Mouse (Mus musculus) E14TG2a.4 (cell line): ENCODE data around the gene Mrap.

Experiments used
- H3K27me3 ChIP-seq: 2 replicates; pipeline ENCODE4 v1.6.1; 2014; ENCODE audit warnings: low read length, control low read depth; ENCODE audit not compliant: insufficient read depth
- H3K36me3 ChIP-seq: 2 replicates; pipeline ENCODE4 v1.6.1; 2014; ENCODE audit warnings: low read length, control low read depth; ENCODE audit not compliant: insufficient read depth
- H3K4me1 ChIP-seq: replicated peaks from 2 replicates; pipeline ENCODE4 v1.6.1; 2014; ENCODE audit warnings: low read depth, low read length, control low read depth
- H3K4me3 ChIP-seq: replicated peaks from 2 replicates; pipeline ENCODE4 v1.5.1; 2014; ENCODE audit warnings: mild to moderate bottlenecking, low read length
- H3K9me3 ChIP-seq: 2 replicates; pipeline ENCODE4 v1.6.1; 2014; ENCODE audit warnings: low read length, control low read depth
- CTCF ChIP-seq: conservative IDR thresholded peaks from 2 replicates; pipeline ENCODE4 v1.5.1; 2014; ENCODE audit warnings: low read length
- NANOG ChIP-seq: IDR thresholded peaks from 2 replicates; pipeline ENCODE4 v1.6.1; 2014; ENCODE audit warnings: borderline replicate concordance, low read length, mixed read lengths
- POU5F1 ChIP-seq: IDR thresholded peaks from 2 replicates; pipeline ENCODE4 v1.6.1; 2014; ENCODE audit warnings: low read length, borderline replicate concordance

The Mrap gene

DNA sequence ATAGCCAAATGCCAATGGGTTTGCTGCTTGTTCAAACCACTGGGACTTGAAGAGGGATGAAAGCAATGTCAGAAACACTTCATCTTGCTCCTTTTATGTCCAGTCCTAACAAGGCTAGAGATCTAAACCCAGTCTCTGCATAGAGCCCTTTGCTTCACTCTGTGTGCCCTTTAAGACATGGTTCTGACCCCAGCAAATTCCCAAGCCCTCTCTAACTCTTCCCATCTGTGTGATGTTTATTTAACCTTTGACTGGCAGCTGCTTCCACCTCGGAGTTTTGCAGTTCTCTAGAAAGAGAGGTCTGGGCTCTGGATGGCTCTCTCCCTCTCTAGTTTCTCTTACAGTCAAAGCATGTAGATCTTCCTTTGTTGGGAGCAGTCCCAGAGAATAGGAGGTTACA, 34.4 kb upstream of the Mrap start:
- Histone ChIP-seq H3K9me3 (peaks cover 22% of the 10 kb centered on the region), H3K27me3 (peaks cover 7% of the 10 kb centered on the region), H3K36me3 (no peaks in the 10 kb centered on the region), H3K4me3 (no peak overlapping the region), H3K4me1 (peaks cover 6% of the 10 kb centered on the region; the same call in 1 of the 2 replicates)
- TF ChIP-seq POU5F1 = no peak
- TF ChIP-seq CTCF = no peak
- no peak for TF ChIP-seq NANOG

DNA sequence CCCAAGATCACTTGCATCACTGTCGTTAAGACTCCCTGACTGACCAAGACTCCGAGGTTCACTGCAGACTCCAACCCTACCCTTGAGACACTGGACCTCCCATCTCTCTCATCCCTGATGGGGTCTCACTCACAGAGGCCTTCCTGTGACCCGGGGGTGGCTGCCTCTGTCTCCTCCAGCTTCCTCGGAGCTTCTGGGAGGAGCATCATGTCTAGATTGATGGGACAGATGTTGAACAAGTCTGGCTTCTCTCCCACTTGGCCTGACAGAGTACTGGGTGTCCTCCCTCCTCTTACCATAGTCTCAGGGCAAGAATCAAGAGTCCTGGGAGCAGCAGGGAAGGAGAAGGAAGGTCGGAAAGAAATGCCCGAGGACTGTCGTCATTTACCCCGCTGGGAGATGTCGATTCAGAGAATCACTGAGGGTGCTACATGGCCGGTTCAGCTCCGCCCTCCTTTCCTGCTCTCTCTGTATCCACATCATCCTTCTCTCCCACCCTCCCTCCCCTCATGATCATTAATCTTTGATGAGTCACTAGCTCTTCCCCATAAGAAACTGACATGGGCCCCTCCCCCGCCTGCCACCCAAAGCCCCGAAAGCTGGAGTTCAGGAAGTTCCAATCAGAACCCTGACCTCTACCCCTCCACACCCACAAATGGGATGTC, 33.7 kb upstream of the Mrap start:
- H3K36me3 ChIP-seq = no peaks in the 10 kb centered on the region
- no peak for TF ChIP-seq NANOG
- no peak for TF ChIP-seq POU5F1
- no peak for TF ChIP-seq CTCF
- peaks cover 22% of the 10 kb centered on the region for H3K9me3 ChIP-seq
- H3K4me1 ChIP-seq = peaks cover 6% of the 10 kb centered on the region; the same call in 1 of the 2 replicates
- H3K4me3 ChIP-seq = no peak overlapping the region
- H3K27me3 ChIP-seq = peaks cover 10% of the 10 kb centered on the region

DNA sequence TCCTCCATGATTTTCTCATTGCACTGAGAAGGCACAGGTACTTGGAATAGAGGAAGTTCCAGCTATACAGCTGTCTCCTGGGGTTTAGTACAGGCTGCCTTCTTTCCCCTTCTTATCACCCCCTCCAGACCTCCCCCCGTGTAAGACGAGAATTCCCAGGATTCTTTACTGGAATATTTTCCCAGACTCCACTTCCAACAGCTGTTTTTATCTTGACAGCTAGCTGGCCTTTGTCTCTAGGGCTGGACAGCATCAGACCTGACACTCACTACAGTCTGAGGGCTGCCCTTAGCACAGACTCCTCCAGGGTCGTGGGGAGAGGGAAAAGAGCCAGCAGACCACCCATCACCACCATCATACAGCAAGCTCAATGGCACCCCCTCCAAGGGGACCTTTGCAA, 31.7 kb upstream of the Mrap start:
- TF ChIP-seq POU5F1 (no peak), CTCF (no peak), NANOG (no peak)
- Histone ChIP-seq H3K4me1 (peaks cover 18% of the 10 kb centered on the region), H3K9me3 (peaks cover 17% of the 10 kb centered on the region), H3K27me3 (peaks cover 10% of the 10 kb centered on the region), H3K4me3 (no peak overlapping the region), H3K36me3 (no peaks in the 10 kb centered on the region)

DNA sequence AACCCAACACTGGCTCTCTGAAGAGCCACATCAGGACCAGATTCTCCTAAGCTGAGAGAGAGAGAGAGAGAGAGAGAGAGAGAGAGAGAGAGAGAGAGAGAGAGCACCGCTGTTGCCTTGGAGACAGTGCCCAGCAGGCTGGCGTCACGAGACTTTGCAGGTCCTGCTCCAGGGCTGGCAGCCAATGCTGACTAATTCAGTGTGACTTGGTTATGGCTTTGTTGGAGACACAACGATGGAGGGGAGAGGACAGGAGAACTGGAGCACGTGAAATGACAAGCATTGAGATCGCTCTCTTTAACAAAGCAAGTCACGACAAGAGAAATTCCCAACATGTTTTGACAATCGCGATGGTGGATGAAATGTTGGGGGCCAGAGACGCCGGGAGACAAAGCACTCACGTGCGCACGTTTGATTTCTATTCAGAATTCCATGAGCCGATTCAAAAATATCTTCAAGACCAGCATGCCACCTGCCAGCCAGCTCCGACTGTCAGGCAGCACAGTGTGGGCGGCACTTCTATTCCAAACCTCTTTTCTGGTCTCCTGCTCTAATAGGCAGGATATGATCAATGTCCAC, 28.2 kb upstream of the Mrap start:
- Histone ChIP-seq H3K4me3 (no peak overlapping the region), H3K36me3 (no peaks in the 10 kb centered on the region), H3K27me3 (peaks cover 9% of the 10 kb centered on the region; the same call in 1 of the 2 replicates), H3K9me3 (peaks cover 11% of the 10 kb centered on the region), H3K4me1 (peaks cover 41% of the 10 kb centered on the region)
- TF ChIP-seq CTCF (no peak), POU5F1 (no peak), NANOG (no peak)

DNA sequence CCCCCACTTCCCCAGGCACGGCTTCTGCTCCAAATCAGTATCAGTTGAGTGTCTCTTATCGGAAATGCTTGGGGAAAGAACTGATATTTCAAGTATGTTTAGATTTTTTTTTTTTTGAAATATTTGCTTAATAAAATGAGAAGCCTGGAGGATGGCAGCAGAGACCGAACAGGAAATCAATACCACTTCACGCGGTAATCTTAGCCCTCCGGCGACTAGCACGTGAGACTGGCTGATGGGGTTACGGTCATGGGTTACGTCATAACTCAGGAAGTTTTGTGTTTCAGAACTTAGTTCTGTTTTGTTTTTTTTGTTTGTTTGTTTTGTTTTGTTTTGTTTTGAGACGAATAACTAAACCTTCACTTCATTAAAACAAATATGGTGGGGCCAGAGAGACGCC, 27.7 kb upstream of the Mrap start:
- Histone ChIP-seq H3K4me3 (no peak overlapping the region), H3K27me3 (peaks cover 9% of the 10 kb centered on the region; the same call in 1 of the 2 replicates), H3K9me3 (peaks cover 13% of the 10 kb centered on the region), H3K4me1 (peaks cover 41% of the 10 kb centered on the region), H3K36me3 (no peaks in the 10 kb centered on the region)
- TF ChIP-seq NANOG (no peak), POU5F1 (no peak), CTCF (no peak)

DNA sequence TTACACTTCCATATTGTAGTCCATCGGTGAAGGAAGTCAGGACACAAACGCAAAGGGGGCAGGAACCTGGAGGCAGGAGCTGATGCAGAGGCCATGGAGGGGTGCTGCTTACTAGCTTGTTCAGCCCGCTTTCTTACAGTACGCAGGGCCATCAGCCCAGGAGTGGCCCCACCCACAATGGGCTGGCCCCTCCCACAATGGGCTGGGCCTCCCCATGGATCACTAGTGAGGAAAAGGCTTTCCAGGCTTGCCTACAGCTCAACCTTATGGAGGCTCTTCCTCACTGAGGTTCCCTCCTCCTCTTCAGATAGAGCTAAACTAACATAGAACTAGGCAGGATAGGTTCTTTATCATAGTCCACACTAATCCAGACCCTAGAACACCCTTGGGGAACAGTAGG, 14.0 kb upstream of the Mrap start:
- Histone ChIP-seq H3K36me3 (peaks cover 57% of the 10 kb centered on the region), H3K9me3 (no peaks in the 10 kb centered on the region), H3K4me3 (no peak overlapping the region), H3K4me1 (peaks cover 45% of the 10 kb centered on the region), H3K27me3 (no peaks in the 10 kb centered on the region)
- TF ChIP-seq CTCF (no peak), POU5F1 (no peak), NANOG (no peak)

DNA sequence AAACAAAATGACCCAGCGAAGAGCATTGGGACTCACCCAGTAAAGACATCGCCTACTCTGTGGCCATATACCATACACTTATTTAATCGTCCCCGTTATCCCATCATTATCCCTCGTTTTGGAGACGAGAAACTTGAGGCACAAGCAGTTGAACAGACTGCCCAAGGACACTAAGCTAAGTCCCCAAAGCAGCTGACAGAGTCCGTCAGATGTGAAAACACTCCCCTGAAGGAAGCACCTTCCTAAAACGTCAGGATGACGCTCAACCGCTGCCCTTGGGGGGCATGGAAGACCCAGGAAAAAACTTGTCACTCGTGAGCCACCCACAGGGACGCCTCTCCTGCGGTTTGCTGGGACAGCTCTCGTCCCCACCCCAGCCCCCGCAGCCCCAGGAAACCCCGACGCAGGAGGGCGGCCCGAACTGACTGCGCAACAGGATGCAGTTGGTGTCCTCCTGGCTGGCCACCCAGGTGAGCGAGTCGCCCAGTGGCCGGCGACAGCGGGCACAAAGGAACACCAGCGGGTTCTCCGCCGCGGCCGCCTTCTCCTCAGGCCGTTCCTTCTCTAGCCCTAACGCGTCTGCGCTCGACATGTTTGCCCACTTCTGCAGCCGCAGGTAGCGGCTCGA, 11.3 kb upstream of the Mrap start:
- TF ChIP-seq POU5F1 (no peak), NANOG (no peak), CTCF (no peak)
- peak overlapping the region; percentile 96 for H3K4me3 ChIP-seq
- H3K36me3 ChIP-seq = peaks cover 32% of the 10 kb centered on the region
- peaks cover 43% of the 10 kb centered on the region for H3K4me1 ChIP-seq
- H3K9me3 ChIP-seq = peaks cover 7% of the 10 kb centered on the region
- no peaks in the 10 kb centered on the region for H3K27me3 ChIP-seq

DNA sequence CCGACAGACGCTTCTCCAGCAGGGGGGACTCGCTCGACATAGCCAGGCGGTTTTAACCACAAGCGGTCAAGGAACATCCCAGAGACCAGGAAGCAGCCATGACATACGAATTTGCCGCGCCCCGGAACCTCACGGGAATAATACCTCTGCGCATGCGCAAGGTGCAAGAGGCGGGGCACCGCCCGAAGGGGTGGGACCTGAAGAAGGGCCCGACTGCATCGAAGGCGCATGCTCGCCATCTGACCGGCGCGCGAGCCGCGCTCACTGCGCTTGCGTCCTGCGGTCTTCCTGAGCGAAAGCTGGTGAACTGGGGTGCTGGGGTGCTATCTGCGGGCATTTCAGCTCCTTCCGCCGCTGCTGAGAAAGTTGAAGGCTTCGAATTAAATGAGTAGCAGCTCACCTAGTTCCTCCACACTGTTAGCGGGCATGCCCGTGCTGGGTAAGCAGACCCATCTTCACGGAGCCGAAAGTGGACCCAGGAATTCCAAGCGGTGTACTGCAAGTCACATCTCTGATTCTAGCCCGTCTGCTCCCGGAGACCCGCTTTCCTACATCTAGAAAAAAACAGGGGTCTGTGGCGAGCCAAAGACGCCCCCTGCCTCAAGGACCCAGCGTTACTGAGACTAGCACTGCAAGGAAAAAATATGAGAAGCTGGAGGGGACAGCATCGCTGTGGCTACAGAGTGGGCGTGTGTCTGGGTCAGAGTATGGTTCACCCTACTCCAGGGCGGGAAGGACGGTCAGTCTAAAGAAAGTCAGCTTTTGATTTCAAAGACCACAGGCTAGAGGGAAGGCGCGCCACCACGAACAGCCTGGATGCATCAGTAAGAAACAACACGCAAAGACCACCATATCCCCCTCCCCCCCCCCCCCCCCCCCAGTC, 10.5 kb upstream of the Mrap start, which contains the start of gene Mis18a:
Gene Mis18a (minus strand): TSS at position 172 of the 883 bp plus-strand sequence.
- no peaks in the 10 kb centered on the region for H3K27me3 ChIP-seq
- peaks cover 7% of the 10 kb centered on the region for H3K9me3 ChIP-seq
- H3K4me1 ChIP-seq = peaks cover 35% of the 10 kb centered on the region
- H3K4me3 ChIP-seq = peak within 1 kb of the TSS; percentile 96
- TF ChIP-seq POU5F1 = no peak
- no peak for TF ChIP-seq NANOG
- no peak for TF ChIP-seq CTCF
- H3K36me3 ChIP-seq = peaks cover 25% of the 10 kb centered on the region
